Mouse (Mus musculus): ENCODE results near the gene Igfbp1. TPM values are rescaled to one million over a fixed set of nuclear protein-coding genes. Genes with fewer than 3 reads are reported as not detected.

Gene Igfbp1
- polyA plus RNA-seq, 1 experiment from 2014 or later: 0.23 TPM

DNA sequence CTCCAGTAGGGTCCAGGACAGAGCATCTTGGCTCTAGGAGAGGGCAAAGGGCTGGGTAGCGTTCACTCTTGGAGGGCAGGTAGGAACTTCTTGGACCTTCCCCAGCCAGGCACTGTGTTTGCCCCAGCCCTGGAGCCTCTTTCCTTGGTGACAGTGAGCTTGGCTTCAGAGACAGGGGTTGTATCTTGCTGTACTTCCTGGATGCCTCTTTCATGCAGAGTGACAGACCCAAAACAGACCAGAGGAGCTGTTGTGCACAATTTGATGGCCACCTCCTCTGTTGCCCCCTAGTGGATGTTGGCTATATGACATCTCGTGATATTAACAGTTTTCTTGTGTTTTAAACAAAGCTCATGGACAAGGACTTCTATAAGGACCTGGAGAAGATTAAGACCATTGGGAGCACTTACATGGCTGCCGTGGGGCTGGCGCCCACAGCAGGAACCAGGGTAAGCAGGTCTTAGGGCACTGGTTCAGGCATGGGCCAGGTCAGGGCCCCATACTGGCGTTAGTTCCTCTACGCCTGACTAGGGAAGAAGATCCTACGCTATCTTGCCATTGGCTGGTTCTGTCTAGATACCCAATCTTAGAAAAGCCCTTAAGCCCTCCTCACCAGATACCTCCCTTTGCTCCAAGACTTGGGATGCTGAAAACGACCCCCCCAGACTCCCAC is 35.9 kb upstream of the Igfbp1 start:
- 80% methylated on average over 8 of the region's 8 CpGs for WGBS
- ATAC-seq: peak; percentile 16; the same call in 1 of the 2 replicates
- H3K9me3 ChIP-seq (ENCODE audit: control insufficient read depth, low read length): no peaks in the 10 kb centered on the region
- no peaks in the 10 kb centered on the region for H3K36me3 ChIP-seq (ENCODE audit: control insufficient read depth, insufficient read depth)
- H3K27me3 ChIP-seq (replicated peaks; ENCODE audit: control insufficient read depth, insufficient read depth, low read length): no peaks in the 10 kb centered on the region
- H3K4me2 ChIP-seq (ENCODE audit: low read length): no peak overlapping the region
- no peak overlapping the region for H3K9ac ChIP-seq (replicated peaks; ENCODE audit: low read depth, low read length)
- H3K27ac ChIP-seq (ENCODE audit: low read length): no peak overlapping the region
- no peak overlapping the region for H3K4me3 ChIP-seq (replicated peaks; ENCODE audit: low read length)
- 0 out of 2 replicates have a peak, but pooled peaks cover 2% of the 10 kb centered on the region for H3K4me1 ChIP-seq (replicated peaks; ENCODE audit: control insufficient read depth, insufficient read depth, low read length)

- Histone ChIP-seq H3K27me3 (replicated peaks; ENCODE audit: control insufficient read depth, insufficient read depth, low read length) (no peaks in the 10 kb centered on the region), H3K4me2 (ENCODE audit: low read length) (no peak overlapping the region), H3K27ac (ENCODE audit: low read length) (no peak overlapping the region), H3K36me3 (ENCODE audit: control insufficient read depth, insufficient read depth) (no peaks in the 10 kb centered on the region), H3K4me1 (replicated peaks; ENCODE audit: control insufficient read depth, insufficient read depth, low read length) (0 out of 2 replicates have a peak, but pooled peaks cover 2% of the 10 kb centered on the region), H3K9ac (replicated peaks; ENCODE audit: low read depth, low read length) (no peak overlapping the region), H3K4me3 (replicated peaks; ENCODE audit: low read length) (no peak overlapping the region), H3K9me3 (ENCODE audit: control insufficient read depth, low read length) (no peaks in the 10 kb centered on the region)
- ATAC-seq: no peak
- 18% methylated on average over 4 of the region's 4 CpGs for WGBS
Measured at GRCm38 (mm10) chr11:7164416-7164815, 33.2 kb upstream of the Igfbp1 start.

- 90% methylated on average over 1 of the region's 1 CpGs for WGBS
- H3K4me1 ChIP-seq (replicated peaks; ENCODE audit: control insufficient read depth, insufficient read depth, low read length): no peaks in the 10 kb centered on the region
- H3K9me3 ChIP-seq (ENCODE audit: control insufficient read depth, low read length): no peaks in the 10 kb centered on the region
- no peaks in the 10 kb centered on the region for H3K27me3 ChIP-seq (replicated peaks; ENCODE audit: control insufficient read depth, insufficient read depth, low read length)
- no peak overlapping the region for H3K27ac ChIP-seq (ENCODE audit: low read length)
- H3K9ac ChIP-seq (replicated peaks; ENCODE audit: low read depth, low read length): no peak overlapping the region
- no peak overlapping the region for H3K4me3 ChIP-seq (replicated peaks; ENCODE audit: low read length)
- no peaks in the 10 kb centered on the region for H3K36me3 ChIP-seq (ENCODE audit: control insufficient read depth, insufficient read depth)
- no peak overlapping the region for H3K4me2 ChIP-seq (ENCODE audit: low read length)
- no peak for ATAC-seq
Measured at GRCm38 (mm10) chr11:7169645-7170044, 27.9 kb upstream of the Igfbp1 start.

GRCm38 (mm10) chr11:7173664-7174063 is 23.9 kb upstream of the Igfbp1 start:
- Histone ChIP-seq H3K9ac (replicated peaks; ENCODE audit: low read depth, low read length) (no peak overlapping the region), H3K4me2 (ENCODE audit: low read length) (no peak overlapping the region), H3K4me1 (replicated peaks; ENCODE audit: control insufficient read depth, insufficient read depth, low read length) (no peaks in the 10 kb centered on the region), H3K36me3 (ENCODE audit: control insufficient read depth, insufficient read depth) (no peaks in the 10 kb centered on the region), H3K27me3 (replicated peaks; ENCODE audit: control insufficient read depth, insufficient read depth, low read length) (no peaks in the 10 kb centered on the region), H3K27ac (ENCODE audit: low read length) (no peak overlapping the region), H3K4me3 (replicated peaks; ENCODE audit: low read length) (no peak overlapping the region), H3K9me3 (ENCODE audit: control insufficient read depth, low read length) (no peaks in the 10 kb centered on the region)
- 82% methylated on average over 6 of the region's 6 CpGs for WGBS
- ATAC-seq: no peak

- Histone ChIP-seq H3K9ac (replicated peaks; ENCODE audit: low read depth, low read length) (no peak overlapping the region), H3K4me3 (replicated peaks; ENCODE audit: low read length) (no peak overlapping the region), H3K27me3 (replicated peaks; ENCODE audit: control insufficient read depth, insufficient read depth, low read length) (no peaks in the 10 kb centered on the region), H3K9me3 (ENCODE audit: control insufficient read depth, low read length) (no peaks in the 10 kb centered on the region), H3K27ac (ENCODE audit: low read length) (no peak overlapping the region), H3K4me1 (replicated peaks; ENCODE audit: control insufficient read depth, insufficient read depth, low read length) (0 out of 2 replicates have a peak, but pooled peaks cover 5% of the 10 kb centered on the region), H3K4me2 (ENCODE audit: low read length) (no peak overlapping the region), H3K36me3 (ENCODE audit: control insufficient read depth, insufficient read depth) (no peaks in the 10 kb centered on the region)
- ATAC-seq: no peak
- WGBS: 81% methylated on average over 4 of the region's 4 CpGs
Measured at GRCm38 (mm10) chr11:7178724-7179123, 18.9 kb upstream of the Igfbp1 start.

DNA sequence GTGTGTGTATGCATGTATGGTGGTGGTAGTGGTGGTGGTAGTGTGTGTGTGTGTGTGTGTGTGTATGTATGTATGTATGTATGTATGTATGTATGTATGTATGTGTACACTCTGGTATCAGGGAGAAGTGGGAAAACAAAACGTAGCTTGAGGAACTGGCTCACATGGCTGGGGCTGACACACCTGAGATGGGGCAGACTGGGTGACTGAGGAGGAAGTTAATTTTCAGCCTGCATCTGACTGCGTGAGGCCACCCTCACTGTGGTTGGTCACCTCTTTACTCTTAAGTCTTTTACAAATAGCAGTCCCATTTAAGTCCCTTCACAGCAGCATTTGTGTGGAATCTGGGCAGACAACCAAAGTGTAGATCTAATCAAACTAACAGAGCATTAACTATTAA is 18.3 kb upstream of the Igfbp1 start:
- Histone ChIP-seq H3K27me3 (replicated peaks; ENCODE audit: control insufficient read depth, insufficient read depth, low read length) (no peaks in the 10 kb centered on the region), H3K4me1 (replicated peaks; ENCODE audit: control insufficient read depth, insufficient read depth, low read length) (0 out of 2 replicates have a peak, but pooled peaks cover 5% of the 10 kb centered on the region), H3K27ac (ENCODE audit: low read length) (no peak overlapping the region), H3K4me2 (ENCODE audit: low read length) (no peak overlapping the region), H3K9me3 (ENCODE audit: control insufficient read depth, low read length) (no peaks in the 10 kb centered on the region), H3K9ac (replicated peaks; ENCODE audit: low read depth, low read length) (no peak overlapping the region), H3K36me3 (ENCODE audit: control insufficient read depth, insufficient read depth) (no peaks in the 10 kb centered on the region), H3K4me3 (replicated peaks; ENCODE audit: low read length) (no peak overlapping the region)
- ATAC-seq: no peak
- WGBS: 86% methylated on average over 2 of the region's 2 CpGs

- Histone ChIP-seq H3K27me3 (replicated peaks; ENCODE audit: control insufficient read depth, insufficient read depth, low read length) (no peaks in the 10 kb centered on the region), H3K4me1 (replicated peaks; ENCODE audit: control insufficient read depth, insufficient read depth, low read length) (0 out of 2 replicates have a peak, but pooled peaks cover 5% of the 10 kb centered on the region), H3K4me3 (replicated peaks; ENCODE audit: low read length) (no peak overlapping the region), H3K36me3 (ENCODE audit: control insufficient read depth, insufficient read depth) (no peaks in the 10 kb centered on the region), H3K27ac (ENCODE audit: low read length) (no peak overlapping the region), H3K4me2 (ENCODE audit: low read length) (no peak overlapping the region), H3K9me3 (ENCODE audit: control insufficient read depth, low read length) (no peaks in the 10 kb centered on the region), H3K9ac (replicated peaks; ENCODE audit: low read depth, low read length) (no peak overlapping the region)
- 9% methylated on average over 8 of the region's 8 CpGs for WGBS
- ATAC-seq: peak; percentile 73
Measured at GRCm38 (mm10) chr11:7182409-7183042, 15.1 kb upstream of the Igfbp1 start.

DNA sequence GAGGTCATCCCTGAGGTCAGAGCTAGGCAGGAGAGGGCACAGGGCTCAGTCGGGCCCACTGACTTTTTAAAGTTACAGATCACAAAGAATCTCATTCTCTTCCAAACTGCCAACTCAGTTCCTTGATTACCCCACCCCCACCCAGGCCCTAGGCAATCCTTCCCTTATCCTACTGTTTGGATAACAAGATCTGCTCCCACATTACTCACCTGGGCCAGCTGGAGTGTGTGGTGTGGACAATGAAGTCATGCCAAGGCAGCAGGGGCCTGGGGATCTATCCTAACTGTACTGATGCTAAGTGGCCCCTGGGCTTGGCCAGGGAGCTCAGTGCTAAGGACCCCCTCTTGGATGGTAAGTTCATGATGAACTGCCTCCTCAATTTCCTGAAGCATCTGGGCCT is 13.2 kb upstream of the Igfbp1 start:
- Histone ChIP-seq H3K9me3 (ENCODE audit: control insufficient read depth, low read length) (no peaks in the 10 kb centered on the region), H3K27me3 (replicated peaks; ENCODE audit: control insufficient read depth, insufficient read depth, low read length) (no peaks in the 10 kb centered on the region), H3K4me3 (replicated peaks; ENCODE audit: low read length) (no peak overlapping the region), H3K4me1 (replicated peaks; ENCODE audit: control insufficient read depth, insufficient read depth, low read length) (0 out of 2 replicates have a peak, but pooled peaks cover 5% of the 10 kb centered on the region), H3K4me2 (ENCODE audit: low read length) (no peak overlapping the region), H3K27ac (ENCODE audit: low read length) (no peak overlapping the region), H3K36me3 (ENCODE audit: control insufficient read depth, insufficient read depth) (no peaks in the 10 kb centered on the region), H3K9ac (replicated peaks; ENCODE audit: low read depth, low read length) (no peak overlapping the region)
- no peak for ATAC-seq
- 48% methylated on average over 1 of the region's 1 CpGs for WGBS

GRCm38 (mm10) chr11:7187472-7187871 is 10.1 kb upstream of the Igfbp1 start:
- whole genome bisulfite sequencing: 64% methylated on average over 8 of the region's 8 CpGs
- no peak overlapping the region for H3K27ac ChIP-seq (ENCODE audit: low read length)
- ATAC-seq: no peak

More at GRCm38 (mm10) chr11:7187472-7187871, 10.1 kb upstream of the Igfbp1 start:
- Histone ChIP-seq H3K4me3 (replicated peaks; ENCODE audit: low read length) (no peak overlapping the region), H3K27me3 (replicated peaks; ENCODE audit: control insufficient read depth, insufficient read depth, low read length) (no peaks in the 10 kb centered on the region), H3K9me3 (ENCODE audit: control insufficient read depth, low read length) (no peaks in the 10 kb centered on the region), H3K36me3 (ENCODE audit: control insufficient read depth, insufficient read depth) (no peaks in the 10 kb centered on the region), H3K9ac (replicated peaks; ENCODE audit: low read depth, low read length) (no peak overlapping the region), H3K4me2 (ENCODE audit: low read length) (no peak overlapping the region), H3K4me1 (replicated peaks; ENCODE audit: control insufficient read depth, insufficient read depth, low read length) (0 out of 2 replicates have a peak, but pooled peaks cover 4% of the 10 kb centered on the region)
